Mouse (Mus musculus): ENCODE measurements at regions not wholly inside any gene's neighbourhood (a gene's known extent, or its start where the extent isn't known, plus 50 kb on each side); places are given as distances from the start of the nearest gene placed in this dataset.

GRCm38 (mm10) chr9:61862071-61862480 lies 52.3 kb downstream of the Rplp1 start:
- intact Hi-C loops (cut with DNase I) = no loop called here
- DNase-seq = no peak

- intact Hi-C loops (cut with DNase I) = no loop called here
- peak in 1 of 2 experiments; percentile 40 for DNase-seq
Measured at GRCm38 (mm10) chr9:61860147-61860546, 54.2 kb downstream of the Rplp1 start.

GRCm38 (mm10) chr9:61859438-61859837 lies 54.9 kb downstream of the Rplp1 start:
- no peak for DNase-seq
- intact Hi-C loops (cut with DNase I) = loop anchor here (10.0 kb wide), 1 partner anchor 1655 kb away; no protein-coding TSS in a partner anchor

- DNase-seq = no peak
- intact Hi-C loops (cut with DNase I) = loop anchor here (10.0 kb wide), 1 partner anchor 1657 kb away; no protein-coding TSS in a partner anchor
Measured at GRCm38 (mm10) chr9:61857817-61858216, 56.5 kb downstream of the Rplp1 start.

GRCm38 (mm10) chr9:61856686-61857085 lies 57.7 kb downstream of the Rplp1 start:
- intact Hi-C loops (cut with DNase I) = loop anchor here (10.0 kb wide), 1 partner anchor 1658 kb away; no protein-coding TSS in a partner anchor
- DNase-seq = no peak

GRCm38 (mm10) chr9:61855686-61856085 lies 58.7 kb downstream of the Rplp1 start:
- intact Hi-C loops (cut with DNase I) = loop anchor here (10.0 kb wide), 1 partner anchor 1659 kb away; no protein-coding TSS in a partner anchor
- DNase-seq = no peak

- no peak for DNase-seq
- intact Hi-C loops (cut with DNase I) = loop anchor here (10.0 kb wide), 1 partner anchor 1661 kb away; no protein-coding TSS in a partner anchor
Measured at GRCm38 (mm10) chr9:61853841-61854240, 60.5 kb downstream of the Rplp1 start.

GRCm38 (mm10) chr9:61851331-61851730 lies 63.0 kb downstream of the Rplp1 start:
- no peak for DNase-seq
- intact Hi-C loops (cut with DNase I) = loop anchor here (10.0 kb wide), 1 partner anchor 1663 kb away; no protein-coding TSS in a partner anchor

GRCm38 (mm10) chr9:61848401-61848800 lies 65.9 kb downstream of the Rplp1 start:
- intact Hi-C loops (cut with DNase I) = no loop called here
- DNase-seq = no peak

GRCm38 (mm10) chr9:61847496-61847895 lies 66.8 kb downstream of the Rplp1 start:
- intact Hi-C loops (cut with DNase I) = no loop called here
- no peak for DNase-seq

GRCm38 (mm10) chr9:61844645-61845044 lies 69.7 kb downstream of the Rplp1 start:
- intact Hi-C loops (cut with DNase I) = no loop called here
- DNase-seq = no peak

GRCm38 (mm10) chr9:61844141-61844540 lies 70.2 kb downstream of the Rplp1 start:
- intact Hi-C loops (cut with DNase I) = no loop called here
- no peak for DNase-seq

GRCm38 (mm10) chr9:61843513-61843912 lies 70.8 kb downstream of the Rplp1 start:
- intact Hi-C loops (cut with DNase I) = no loop called here
- DNase-seq = no peak

- intact Hi-C loops (cut with DNase I) = no loop called here
- DNase-seq = no peak
Measured at GRCm38 (mm10) chr9:61842384-61842783, 72.0 kb downstream of the Rplp1 start.

GRCm38 (mm10) chr9:61841222-61841621 lies 73.1 kb downstream of the Rplp1 start:
- DNase-seq = no peak
- intact Hi-C loops (cut with DNase I) = no loop called here

GRCm38 (mm10) chr9:61840353-61840752 lies 74.0 kb downstream of the Rplp1 start:
- DNase-seq = no peak
- intact Hi-C loops (cut with DNase I) = no loop called here

GRCm38 (mm10) chr9:61833226-61833625 lies 81.1 kb downstream of the Rplp1 start:
- intact Hi-C loops (cut with DNase I) = no loop called here
- no peak for DNase-seq

- peak in 1 of 2 experiments; percentile 23 for DNase-seq
- intact Hi-C loops (cut with DNase I) = loop anchor here (2.0 kb wide), 1 partner anchor 783 kb away; no protein-coding TSS in a partner anchor
Measured at GRCm38 (mm10) chr9:61830236-61830635, 84.1 kb downstream of the Rplp1 start.

GRCm38 (mm10) chr9:61829736-61830135 lies 84.6 kb downstream of the Rplp1 start:
- intact Hi-C loops (cut with DNase I) = loop anchor here (2.0 kb wide), 1 partner anchor 783 kb away; no protein-coding TSS in a partner anchor
- no peak for DNase-seq

GRCm38 (mm10) chr9:61829301-61829700 lies 85.0 kb downstream of the Rplp1 start:
- intact Hi-C loops (cut with DNase I) = no loop called here
- DNase-seq = no peak

- intact Hi-C loops (cut with DNase I) = no loop called here
- DNase-seq = no peak
Measured at GRCm38 (mm10) chr9:61827721-61828120, 86.6 kb downstream of the Rplp1 start.

- DNase-seq = no peak
- intact Hi-C loops (cut with DNase I) = no loop called here
Measured at GRCm38 (mm10) chr9:61827014-61827413, 87.3 kb downstream of the Rplp1 start.

- DNase-seq = no peak
- intact Hi-C loops (cut with DNase I) = no loop called here
Measured at GRCm38 (mm10) chr9:61826415-61826814, 87.9 kb downstream of the Rplp1 start.
